Mouse (Mus musculus) left cerebral cortex, adult 2 months (tissue): Measurements from ENCODE around the gene Cyp2t4. TPM values are rescaled to one million over a fixed set of nuclear protein-coding genes. Genes with fewer than 3 reads are reported as not detected.

Source experiments
- DNase-seq, 2 experiments: peaks; one replicate each; pipeline ENCODE4 v3.0.0; 2021 to 2022; ENCODE audit warnings: low spot score in 2 of 2, mixed read lengths in 1 of 2; ENCODE audit errors: extremely low spot score in 1 of 2
- H3K27ac ChIP-seq: fragments of 200-600 bp; 2 replicates; pipeline ENCODE4 v1.8.1; 2022
- H3K4me3 ChIP-seq: fragments of 200-600 bp; 2 replicates; pipeline ENCODE4 v1.8.1; 2022
- CTCF ChIP-seq: fragments of 200-600 bp; IDR thresholded peaks from 2 replicates; pipeline ENCODE4 v1.8.1; 2022; ENCODE audit warnings: antibody characterized with exemption, mild to moderate bottlenecking, moderate library complexity
- intact Hi-C: fragments of 180-260 bp; cut with DNase I; formaldehyde crosslinking; loops from one replicate; pipeline ENCODE4 v1.15.1; 2025
- total RNA-seq, 2 experiments: library from RNA; stranded (reverse); gene quantifications; 2 replicates each; pipeline ENCODE4 v1.2.3; 2021

Gene Cyp2t4
- total RNA-seq, 2 experiments from 2014 or later: not detected

DNA sequence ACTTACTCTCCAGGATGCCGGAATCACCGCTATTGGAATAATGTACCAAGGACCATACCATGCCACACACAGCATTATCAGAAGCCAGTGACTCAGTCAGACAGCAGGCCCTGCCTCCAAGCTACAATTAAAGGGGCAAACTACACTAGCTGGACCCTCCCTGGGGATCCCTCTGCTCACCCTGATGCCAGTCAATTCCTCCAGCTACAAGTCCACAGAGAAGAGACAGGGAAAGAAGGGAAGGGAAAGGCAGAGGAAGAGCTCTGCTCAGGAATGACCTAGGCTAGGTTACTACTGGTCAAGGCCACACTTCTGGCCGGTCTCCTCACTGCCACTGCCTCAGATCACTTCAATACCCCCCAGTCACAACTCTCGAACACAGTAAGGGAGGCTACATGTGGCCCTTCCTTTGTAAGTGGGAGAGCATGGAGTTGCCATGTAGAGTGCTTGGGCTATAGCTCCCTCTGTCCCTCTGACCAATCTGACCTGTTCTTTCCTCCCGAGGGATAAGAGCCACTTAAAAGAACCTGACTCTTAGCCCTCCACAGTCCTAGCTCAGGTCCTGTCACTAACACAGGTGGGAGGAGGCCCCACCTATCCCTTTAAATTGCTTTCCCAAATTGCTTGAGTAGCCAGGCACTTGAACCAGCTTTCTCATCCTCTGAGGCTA is 9.4 kb downstream of the Cyp2t4 start:
- intact Hi-C loops: no loop called here
- TF ChIP-seq CTCF: no peak
- Histone ChIP-seq H3K27ac (no peak overlapping the region), H3K4me3 (peak overlapping the region; percentile 71; the same call in 1 of the 2 replicates)
- no peak for DNase-seq

DNA sequence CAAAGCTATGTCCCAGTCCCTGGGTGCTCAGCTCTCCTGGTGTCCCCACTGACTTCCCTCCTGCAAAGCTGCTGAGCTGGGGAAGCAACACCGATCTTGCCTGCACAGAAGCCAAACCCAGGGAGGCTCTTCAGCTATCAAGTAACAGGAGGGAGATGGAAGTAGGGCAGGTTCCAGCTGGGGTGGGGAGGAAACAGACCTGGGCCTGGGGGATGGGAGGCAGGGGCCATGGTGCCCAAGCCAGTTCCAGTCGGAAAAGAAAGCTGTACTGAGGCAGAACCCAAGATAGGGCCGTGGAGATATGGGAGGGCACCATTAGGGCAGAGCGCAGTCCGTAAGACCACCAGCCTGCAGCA is 9.9 kb downstream of the Cyp2t4 start:
- intact Hi-C loops: no loop called here
- Histone ChIP-seq H3K27ac (peak overlapping the region; percentile 98; the same call in 1 of the 2 replicates), H3K4me3 (peak overlapping the region; percentile 71)
- DNase-seq: no peak
- TF ChIP-seq CTCF: no peak

DNA sequence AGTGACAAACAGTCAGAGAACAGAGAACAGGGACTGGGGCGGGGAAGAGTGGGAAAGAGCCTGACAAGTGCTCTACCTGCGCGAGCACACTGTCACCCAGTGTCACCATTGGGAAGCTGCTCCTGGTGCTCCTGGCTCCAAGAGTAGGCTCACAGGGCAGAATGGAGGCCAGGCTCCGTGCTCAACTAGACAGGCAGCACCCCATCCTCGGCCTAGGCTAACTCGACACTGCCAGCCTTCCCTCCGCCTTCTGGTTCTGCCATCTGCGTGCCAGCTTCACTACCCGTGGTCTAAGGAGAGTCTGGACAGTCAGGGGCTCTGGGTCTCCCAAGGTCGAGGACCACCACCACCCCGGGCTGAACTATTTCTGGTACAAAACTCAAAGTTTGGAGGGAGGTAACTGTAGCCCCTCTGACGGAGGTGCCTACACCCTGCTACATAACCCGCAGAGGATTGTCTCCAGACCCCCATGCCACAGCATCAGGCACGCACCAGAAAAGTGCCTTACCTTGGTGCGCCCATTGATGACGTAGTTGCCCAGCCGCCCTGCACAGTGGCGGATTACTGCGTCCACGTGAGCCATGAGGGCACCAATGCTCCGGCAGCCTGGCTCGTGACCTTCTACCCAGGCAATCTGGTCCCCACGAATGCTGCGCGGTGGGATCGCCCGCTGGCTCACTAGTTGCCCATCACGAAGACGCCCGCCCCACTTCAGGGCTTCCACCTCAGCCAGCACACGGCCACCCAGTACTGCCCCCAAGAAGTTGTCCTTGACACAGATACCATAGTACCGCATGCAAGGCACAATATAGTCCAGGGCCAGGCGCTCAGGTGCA is 10.8 kb downstream of the Cyp2t4 start:
- DNase-seq: no peak
- intact Hi-C loops: no loop called here
- TF ChIP-seq CTCF: no peak
- Histone ChIP-seq H3K4me3 (peak overlapping the region; percentile 71), H3K27ac (peak overlapping the region; percentile 98)

DNA sequence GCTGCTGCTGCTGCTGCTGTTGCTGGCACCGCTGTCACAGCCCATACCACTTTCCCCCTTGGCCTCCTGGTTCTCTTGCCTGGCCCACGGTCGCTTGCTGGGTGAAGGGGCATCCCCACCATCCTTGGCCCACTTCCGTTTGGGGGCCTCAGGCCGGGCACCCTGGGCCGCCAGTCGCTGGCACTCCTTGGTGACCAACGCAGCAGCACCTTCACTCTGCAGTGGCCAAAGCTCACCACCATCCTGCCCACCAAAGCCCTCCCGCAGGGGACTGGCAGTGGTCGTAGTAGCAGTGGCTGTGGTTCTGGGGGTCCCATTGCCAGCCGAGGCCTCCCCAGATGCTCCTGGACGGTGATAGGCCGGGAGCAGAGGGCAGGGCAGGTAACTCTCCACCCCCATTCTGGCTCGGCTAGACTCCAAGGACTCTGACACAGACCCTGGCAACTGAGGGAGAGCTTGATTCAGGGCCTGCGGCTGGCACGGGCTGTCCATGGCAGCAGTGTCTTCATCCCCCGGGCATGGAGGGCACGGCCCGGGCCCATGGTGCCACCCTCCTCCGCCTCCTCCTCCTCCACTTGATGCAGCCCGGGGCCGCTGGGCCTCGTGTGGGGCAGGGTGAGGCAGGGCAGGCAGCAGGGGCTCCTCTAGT is 11.6 kb downstream of the Cyp2t4 start:
- intact Hi-C loops: no loop called here
- Histone ChIP-seq H3K4me3 (peak overlapping the region; percentile 71), H3K27ac (peak overlapping the region; percentile 98)
- no peak for DNase-seq
- no peak for TF ChIP-seq CTCF

DNA sequence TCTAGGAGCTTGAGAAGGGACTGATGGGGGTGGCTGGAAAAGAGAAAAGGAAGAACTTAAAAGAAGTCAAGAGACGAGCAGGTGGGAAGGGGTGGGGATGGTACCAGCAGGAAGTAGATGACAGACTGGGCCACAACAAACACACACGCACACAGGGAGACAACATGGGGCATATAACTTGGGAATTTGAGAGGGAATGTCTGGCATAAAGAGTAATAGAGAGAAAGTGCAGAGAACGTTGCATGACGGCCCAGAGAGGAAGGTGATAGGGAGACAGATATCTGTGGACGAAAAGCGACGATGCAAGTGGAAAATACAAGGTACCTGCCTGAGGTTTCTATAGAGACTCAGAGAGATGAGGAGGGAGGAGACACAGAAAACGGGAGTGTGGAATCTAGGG is 12.2 kb downstream of the Cyp2t4 start:
- Histone ChIP-seq H3K27ac (peak overlapping the region; percentile 98), H3K4me3 (peak overlapping the region; percentile 71)
- no peak for DNase-seq
- no peak for TF ChIP-seq CTCF
- intact Hi-C loops: loop anchor here (2.0 kb wide), 2 partner anchors 29 to 63 kb away; partner anchors contain the start of genes BC024978 and Itpkc

DNA sequence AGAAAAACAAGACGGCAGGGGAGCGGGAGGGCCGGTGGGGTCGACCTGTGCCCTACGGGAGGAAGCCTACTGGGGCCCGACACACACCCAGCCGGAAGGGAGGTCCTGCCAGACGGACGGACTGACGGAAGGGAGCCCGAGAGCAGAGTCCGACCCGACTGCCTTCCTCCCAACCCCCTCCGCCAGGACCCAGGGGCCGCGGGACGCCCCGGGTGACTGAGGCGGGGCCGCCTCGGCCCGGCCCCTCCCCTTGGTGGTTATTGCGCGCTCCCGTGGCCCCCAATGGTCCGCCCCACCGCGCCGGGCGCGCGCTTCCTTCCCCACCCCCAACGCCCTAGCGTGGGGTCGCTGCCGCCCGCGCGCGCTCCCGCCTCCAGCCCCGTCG is 12.7 kb downstream of the Cyp2t4 start:
- H3K27ac ChIP-seq: peak overlapping the region; percentile 98
- intact Hi-C loops: loop anchor here (2.0 kb wide), 2 partner anchors 29 to 63 kb away; partner anchors contain the start of genes BC024978 and Itpkc
- TF ChIP-seq CTCF: no peak
- H3K4me3 ChIP-seq: peak overlapping the region; percentile 71
- peak; percentile 74 to 81 for DNase-seq

DNA sequence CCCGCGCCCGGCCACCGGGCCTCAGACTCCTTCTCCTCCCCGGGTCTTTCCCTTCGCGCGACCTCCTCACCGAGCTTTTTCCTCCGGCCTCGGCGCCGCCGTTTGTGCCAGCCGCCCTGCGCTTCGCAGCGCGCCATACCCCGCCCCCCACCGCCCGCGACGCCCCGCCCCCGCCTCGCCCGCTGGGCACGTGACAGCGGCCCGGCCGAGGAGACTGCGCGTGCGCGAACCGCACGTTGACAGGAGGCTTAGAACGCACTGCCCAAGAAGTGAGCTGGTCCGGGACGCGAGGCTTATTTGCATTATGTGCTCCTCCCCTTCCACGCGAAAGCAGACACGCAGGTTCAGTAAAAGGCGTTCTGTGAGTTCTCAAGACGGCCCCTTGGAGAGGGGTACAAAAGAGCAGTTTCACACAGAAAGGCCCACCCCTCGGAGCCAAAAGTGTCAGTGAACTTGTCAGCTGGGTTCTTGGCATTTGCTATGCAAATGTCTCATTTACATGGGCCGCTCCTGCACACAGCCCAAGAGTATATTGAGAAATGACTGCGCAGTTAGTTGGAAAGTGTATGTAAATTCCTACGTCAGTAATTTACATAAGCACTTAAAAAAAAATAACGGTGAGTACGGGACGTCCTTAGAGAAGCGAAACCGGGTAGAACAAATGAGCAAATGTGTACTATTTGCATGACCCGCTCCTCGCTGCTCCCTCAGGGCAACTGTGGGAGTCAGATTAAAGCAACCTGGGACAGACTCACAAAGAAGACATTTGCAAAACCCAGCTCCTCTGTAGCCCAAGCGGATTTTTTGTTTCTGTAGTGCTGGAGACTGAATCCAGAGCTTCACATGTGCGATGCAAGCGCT is 13.3 kb downstream of the Cyp2t4 start, which contains the start of gene Egln2:
Gene Egln2, minus strand, starts transcription at position 189 of the 861 bp plus-strand sequence.
- Histone ChIP-seq H3K4me3 (peak within 1 kb of the TSS; percentile 71), H3K27ac (peak within 1 kb of the TSS; percentile 98)
- no peak; the same call in 1 of the 2 replicates for TF ChIP-seq CTCF
- intact Hi-C loops: loop anchor here (1.0 to 2.0 kb wide), 3 partner anchors 11 to 62 kb away; partner anchors contain the start of genes BC024978, Itpkc and Rab4b
- peak; percentile 95 to 96 for DNase-seq

DNA sequence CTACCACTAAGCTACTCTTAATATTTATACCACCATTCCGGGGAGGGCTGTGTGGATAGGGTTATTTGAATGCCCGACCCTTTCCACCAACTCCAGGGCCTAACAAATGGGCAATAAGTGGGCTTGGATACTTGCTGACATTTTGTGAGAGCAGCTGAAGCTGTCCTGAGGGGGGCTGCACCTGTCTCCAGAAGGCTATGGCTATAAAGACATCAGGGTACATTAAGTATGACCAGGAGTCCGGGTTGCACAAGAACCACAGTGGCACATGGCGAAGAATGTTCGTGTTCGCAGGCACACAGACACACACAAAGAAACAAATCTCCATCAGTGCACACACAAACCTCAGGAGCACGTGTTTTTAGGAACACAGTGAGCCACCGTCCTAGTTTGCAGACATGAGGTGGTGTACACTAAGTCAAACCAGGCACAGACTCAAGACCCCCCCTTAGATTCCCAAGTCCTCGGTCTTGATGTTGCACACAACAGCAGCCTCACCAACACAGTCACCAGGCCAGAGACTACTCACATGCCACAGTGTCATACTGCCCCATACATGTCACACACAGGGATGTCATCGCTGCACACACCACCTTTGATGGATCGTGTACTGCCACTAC is 14.1 kb downstream of the Cyp2t4 start:
- intact Hi-C loops: loop anchor here (1.0 to 2.0 kb wide), 3 partner anchors 11 to 61 kb away; partner anchors contain the start of genes BC024978, Itpkc and Rab4b
- no peak for DNase-seq
- no peak for TF ChIP-seq CTCF

DNA sequence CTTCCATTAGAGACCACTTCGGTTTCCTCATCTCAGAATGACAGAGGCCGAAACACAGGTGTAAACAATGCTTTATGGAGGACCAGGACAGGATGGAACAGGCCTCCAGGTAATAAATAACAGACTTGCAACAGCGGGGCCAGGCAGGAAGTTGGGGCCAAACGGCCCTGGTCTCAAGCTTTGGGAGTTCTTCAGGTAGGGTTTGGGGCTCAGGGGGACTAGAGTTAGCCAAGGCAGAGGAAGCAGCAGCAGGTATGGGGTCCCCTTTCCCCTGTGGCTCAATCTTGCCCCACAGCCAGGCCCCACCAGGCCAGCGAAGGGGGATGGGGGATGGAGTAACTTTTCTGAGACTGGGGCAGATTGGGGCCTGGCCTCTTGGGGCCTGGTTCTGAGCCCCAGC is 14.9 kb downstream of the Cyp2t4 start:
- Histone ChIP-seq H3K27ac (no peak overlapping the region), H3K4me3 (no peak overlapping the region)
- intact Hi-C loops: no loop called here
- no peak for TF ChIP-seq CTCF
- DNase-seq: no peak

More for the DNA sequence above, 14.1 kb downstream of the Cyp2t4 start:
- peak overlapping the region; percentile 71 for H3K4me3 ChIP-seq
- H3K27ac ChIP-seq: peak overlapping the region; percentile 98

DNA sequence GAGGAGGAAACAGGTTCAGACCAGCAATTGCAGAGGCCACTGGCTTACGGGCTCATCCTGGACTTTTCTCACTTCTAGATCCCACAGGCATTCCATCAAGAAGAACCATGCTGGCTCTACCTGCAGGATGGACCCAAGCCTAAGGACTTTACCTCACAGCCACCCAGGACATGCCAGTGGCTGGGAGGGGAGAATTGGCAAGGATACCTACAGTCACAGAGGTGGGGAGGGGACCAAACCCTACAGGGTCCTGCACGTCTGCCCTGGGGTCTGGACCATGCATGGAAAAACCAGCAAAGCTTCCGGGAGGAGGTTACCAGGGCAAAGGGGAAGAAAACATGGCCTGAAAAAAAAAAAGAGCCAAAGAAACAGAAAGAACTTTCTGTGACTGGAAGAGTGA is 17.5 kb downstream of the Cyp2t4 start:
- no peak overlapping the region for H3K27ac ChIP-seq
- no peak for DNase-seq
- H3K4me3 ChIP-seq: no peak overlapping the region
- no peak for TF ChIP-seq CTCF
- intact Hi-C loops: no loop called here
